Mouse (Mus musculus) C2C12 (cell line): Measurements from ENCODE around the gene Inpp5e. TPM values are rescaled to one million over a fixed set of nuclear protein-coding genes. Genes with fewer than 3 reads are reported as not detected.
A peak's percentile ranks its signal among the peaks of the same experiment; 100 is the strongest.

Source experiments
- H3K27me3 ChIP-seq: one replicate; pipeline ENCODE4 v1.6.1; 2011; ENCODE audit not compliant: control insufficient read depth, insufficient read depth, insufficient read length
- H3K36me3 ChIP-seq: one replicate; pipeline ENCODE4 v1.6.1; 2011; ENCODE audit not compliant: control insufficient read depth, insufficient read depth
- H3K4me3 ChIP-seq: one replicate; pipeline ENCODE4 v1.5.1; 2011; ENCODE audit warnings: mild to moderate bottlenecking, control low read depth; ENCODE audit not compliant: poor library complexity, insufficient read depth, severe bottlenecking
- H3K79me2 ChIP-seq: one replicate; pipeline ENCODE4 v1.6.1; 2011; ENCODE audit not compliant: control insufficient read depth, insufficient read depth
- H3K79me3 ChIP-seq: one replicate; pipeline ENCODE4 v1.6.1; 2011; ENCODE audit warnings: low read depth, control low read depth
- H3ac ChIP-seq: one replicate; pipeline ENCODE3; 2011; ENCODE audit warnings: low read depth; ENCODE audit not compliant: control insufficient read depth, insufficient read length
- CEBPB ChIP-seq: IDR thresholded peaks from one replicate; pipeline ENCODE4 v1.6.1; 2011; ENCODE audit warnings: low read depth, mild to moderate bottlenecking, control low read depth, moderate library complexity
- CTCF ChIP-seq: IDR thresholded peaks from one replicate; pipeline ENCODE4 v1.5.1; 2011; ENCODE audit not compliant: control insufficient read depth, insufficient read depth, insufficient read length
- FOSL1 ChIP-seq: IDR thresholded peaks from one replicate; pipeline ENCODE4 v1.8.0; 2011; ENCODE audit warnings: mild to moderate bottlenecking, low read length; ENCODE audit not compliant: poor library complexity, insufficient read depth, severe bottlenecking
- MAX ChIP-seq: IDR thresholded peaks from one replicate; pipeline ENCODE4 v1.6.1; 2011; ENCODE audit warnings: mild to moderate bottlenecking, control low read depth
- MYOD1 ChIP-seq: IDR thresholded peaks from one replicate; pipeline ENCODE4 v1.6.1; 2011; ENCODE audit warnings: low read depth; ENCODE audit not compliant: control insufficient read depth, insufficient read length
- MYOG ChIP-seq: IDR thresholded peaks from one replicate; pipeline ENCODE4 v1.6.1; 2011; ENCODE audit not compliant: control insufficient read depth, insufficient read length; ENCODE audit errors: extremely low read depth
- USF1 ChIP-seq: IDR thresholded peaks from one replicate; pipeline ENCODE4 v1.6.1; 2011; ENCODE audit warnings: low read depth, mild to moderate bottlenecking, control low read depth, moderate library complexity
- long read RNA-seq, 2 experiments: library from polyadenylated mRNA; unstranded; transcript quantifications; one replicate each; pipeline ENCODE4 v2.0.0; 2019 to 2020
- polyA plus RNA-seq: library from polyadenylated mRNA; unstranded; fragments of >200 nt; fragmentation: generic; extraction: Trizol; gene quantifications from one replicate; pipeline ENCODE4 v1.2.1, GENCODE M21; 2012; ENCODE audit warnings: missing spikeins

Gene Inpp5e
- polyA plus RNA-seq = 8.3 TPM
- long read RNA-seq, experiment 1, full-length matches to known transcripts = 7 of 11 reads
- long read RNA-seq, experiment 1, partial matches to known transcripts = 1 of 11 reads
- long read RNA-seq, experiment 1, other reads (novel, unspliced or antisense) = 3 of 11 reads
- long read RNA-seq, experiment 2, full-length matches to known transcripts = 23 of 40 reads
- long read RNA-seq, experiment 2, partial matches to known transcripts = 5 of 40 reads
- long read RNA-seq, experiment 2, other reads (novel, unspliced or antisense) = 12 of 40 reads

DNA sequence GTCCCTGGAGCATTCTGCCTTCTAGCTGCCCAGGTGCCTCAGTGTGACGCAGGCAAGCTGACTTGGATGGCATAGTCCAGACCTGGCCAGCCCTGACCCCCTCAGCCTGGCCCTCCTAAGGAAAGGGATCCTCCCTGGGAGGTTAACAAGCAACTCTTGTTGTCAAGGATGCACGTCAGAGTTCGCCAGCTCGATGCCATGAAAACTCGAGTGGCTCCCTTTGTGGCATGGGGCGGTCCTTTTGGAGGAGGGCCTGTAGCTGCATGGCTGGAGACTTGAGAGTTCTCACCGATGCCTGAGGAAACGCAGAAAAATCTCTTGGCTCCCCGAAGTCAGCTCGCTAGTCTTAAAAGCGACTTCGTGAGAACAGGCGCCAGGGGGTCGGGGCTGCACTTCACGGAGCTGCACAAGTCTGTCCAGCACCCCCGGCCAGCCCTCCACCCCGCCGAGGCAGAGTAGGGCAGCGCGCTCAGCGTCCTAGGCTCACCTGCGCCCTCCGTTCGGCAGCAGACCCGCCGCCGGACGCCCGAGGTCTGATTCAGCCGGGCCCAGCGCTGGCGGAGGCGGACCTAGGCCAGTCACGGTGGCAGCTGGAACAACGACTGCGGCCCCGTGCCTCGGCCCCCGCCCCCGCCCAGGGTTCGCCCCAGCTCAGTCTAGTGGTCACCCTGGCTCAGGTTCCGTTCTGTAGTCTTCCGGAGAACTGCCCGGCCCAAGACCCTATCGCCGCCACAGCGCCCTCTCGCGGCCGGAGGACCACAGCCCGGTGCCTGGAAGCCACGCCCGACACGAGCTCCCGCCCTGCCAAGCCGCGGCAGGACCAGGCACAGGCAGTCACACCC lies at the start of gene Inpp5e:
TSS of gene Inpp5e (minus strand) at position 689 of the 842 bp plus-strand sequence.
- TF ChIP-seq CTCF (peak; percentile 99), USF1 (no peak), CEBPB (no peak), FOSL1 (no peak), MYOD1 (no peak)
- peak within 1 kb of the TSS; percentile 90 for H3ac ChIP-seq
- peaks cover 42% of the 10 kb centered on the region for H3K79me2 ChIP-seq
- no peaks in the 10 kb centered on the region for H3K27me3 ChIP-seq
- peaks cover 11% of the 10 kb centered on the region for H3K79me3 ChIP-seq
- peak within 1 kb of the TSS; percentile 75 for H3K4me3 ChIP-seq
- H3K36me3 ChIP-seq = peaks cover 23% of the 10 kb centered on the region

DNA sequence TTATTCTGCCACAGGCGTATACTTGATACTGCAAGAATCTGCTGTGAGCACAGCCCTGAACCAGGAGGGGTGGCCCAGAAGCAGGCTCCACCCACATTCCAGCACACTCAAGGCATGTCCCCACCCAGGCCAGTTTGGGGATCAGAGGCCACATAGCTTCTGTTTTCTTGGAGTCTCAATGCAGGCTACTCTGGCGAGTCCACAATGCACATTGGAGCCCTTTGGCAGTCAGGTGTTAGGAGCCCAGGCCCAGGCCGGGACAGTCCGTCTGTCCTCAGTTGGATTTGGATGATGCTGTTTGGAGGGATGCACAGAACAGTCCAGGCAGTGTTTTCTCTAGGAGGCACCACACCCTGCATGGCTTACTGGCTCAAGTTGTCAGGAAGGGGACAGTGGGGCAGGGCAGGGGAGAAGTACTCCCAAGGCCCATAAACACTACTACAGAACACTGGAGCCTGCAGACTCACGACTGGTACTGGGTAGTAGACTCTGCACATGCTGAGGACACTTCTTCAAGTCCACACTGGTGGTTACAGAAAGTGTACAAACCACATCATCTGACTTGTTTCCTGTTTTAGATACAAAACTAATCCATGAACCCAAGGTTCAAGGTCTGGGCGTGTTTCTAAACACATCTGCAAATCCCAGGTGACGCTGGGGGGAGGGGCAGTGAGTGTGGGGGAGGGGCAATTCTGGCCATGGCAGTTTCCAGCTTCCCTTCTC lies 49.6 kb upstream of the Inpp5e start:
- peaks cover 14% of the 10 kb centered on the region for H3K36me3 ChIP-seq
- H3K79me3 ChIP-seq = no peaks in the 10 kb centered on the region
- no peak for TF ChIP-seq CEBPB
- no peak for TF ChIP-seq CTCF
- no peak for TF ChIP-seq MAX
- TF ChIP-seq USF1 = no peak

DNA sequence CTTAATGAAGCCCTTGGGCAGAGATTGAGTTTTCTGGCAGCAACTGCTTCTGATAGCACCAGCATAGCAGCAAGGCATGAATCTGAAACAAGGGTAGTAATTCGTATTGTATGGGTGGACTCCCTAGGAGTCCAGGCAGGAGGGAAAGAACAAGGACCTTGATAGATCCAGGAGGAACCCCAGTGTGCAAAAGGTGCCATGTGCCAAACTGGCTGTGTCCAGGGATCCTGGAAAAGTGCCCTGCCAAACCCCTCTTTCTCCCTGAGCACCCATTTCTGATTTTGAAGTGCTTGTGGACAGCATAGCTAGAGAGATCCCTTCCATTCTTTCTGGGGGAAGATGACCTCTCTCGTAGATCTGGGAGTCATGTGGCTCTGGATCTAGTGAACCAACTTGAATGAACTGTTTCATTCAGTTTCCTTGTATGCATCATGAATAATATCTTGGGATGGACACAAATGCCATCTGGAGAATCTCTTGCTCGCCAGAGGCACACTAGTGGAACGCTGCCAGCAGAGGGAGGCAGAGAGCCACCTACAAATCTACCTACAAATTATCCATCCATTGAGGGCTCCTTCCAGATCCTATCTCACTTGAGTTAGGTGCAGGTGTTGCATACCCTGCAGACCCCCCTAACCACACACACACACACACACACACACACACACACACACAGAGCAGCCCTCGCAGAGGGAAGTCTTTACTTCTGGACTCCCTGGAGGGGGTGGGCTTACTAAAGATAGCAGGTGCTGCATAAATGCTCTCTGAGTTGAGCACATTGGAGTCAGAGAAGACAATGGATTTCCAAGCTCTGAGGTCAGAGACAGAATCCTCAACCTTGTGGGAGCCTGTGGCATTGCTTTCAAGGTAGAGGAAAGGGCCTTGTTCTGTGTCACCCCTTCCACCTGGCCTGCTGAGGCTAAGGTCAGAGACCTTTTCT lies 40.4 kb upstream of the Inpp5e start:
- Histone ChIP-seq H3ac (no peak overlapping the region), H3K79me2 (peaks cover 28% of the 10 kb centered on the region), H3K79me3 (peaks cover 3% of the 10 kb centered on the region), H3K4me3 (no peak overlapping the region), H3K27me3 (no peaks in the 10 kb centered on the region), H3K36me3 (peaks cover 5% of the 10 kb centered on the region)
- TF ChIP-seq CTCF (peak; percentile 61), CEBPB (no peak), MAX (no peak)

More for the DNA sequence above, 49.6 kb upstream of the Inpp5e start:
- no peaks in the 10 kb centered on the region for H3K27me3 ChIP-seq
- H3K4me3 ChIP-seq = no peak overlapping the region
- no peak overlapping the region for H3ac ChIP-seq
- no peaks in the 10 kb centered on the region for H3K79me2 ChIP-seq

DNA sequence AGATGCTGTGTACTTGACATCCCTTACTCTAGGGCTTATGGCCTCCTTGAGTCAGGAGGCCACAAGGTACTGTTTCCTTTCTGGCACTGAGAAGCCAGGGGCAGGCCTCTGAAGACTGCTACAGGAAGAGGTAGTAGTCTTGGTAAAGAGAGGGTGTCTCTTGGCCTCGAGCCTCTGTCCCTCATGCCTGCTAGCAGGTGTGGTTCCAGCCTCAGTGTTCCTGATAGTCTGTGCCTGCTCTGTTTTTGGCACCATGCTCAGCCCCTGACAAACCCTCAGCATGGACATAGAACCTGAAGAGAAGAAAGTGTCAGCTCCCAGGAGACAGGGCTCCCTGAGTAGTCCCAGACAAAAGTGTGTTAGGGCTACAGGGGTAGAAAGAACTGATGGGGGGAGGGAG lies 38.4 kb upstream of the Inpp5e start:
- no peak overlapping the region for H3ac ChIP-seq
- H3K27me3 ChIP-seq = no peaks in the 10 kb centered on the region
- peaks cover 19% of the 10 kb centered on the region for H3K79me3 ChIP-seq
- TF ChIP-seq USF1 = no peak
- no peak for TF ChIP-seq MYOD1
- TF ChIP-seq FOSL1 = no peak
- no peak for TF ChIP-seq MAX
- no peak for TF ChIP-seq CEBPB
- no peak for TF ChIP-seq CTCF
- TF ChIP-seq MYOG = no peak
- peaks cover 47% of the 10 kb centered on the region for H3K79me2 ChIP-seq
- H3K36me3 ChIP-seq = peaks cover 5% of the 10 kb centered on the region
- no peak overlapping the region for H3K4me3 ChIP-seq

- H3K79me2 ChIP-seq = peaks cover 55% of the 10 kb centered on the region
- TF ChIP-seq MYOG (no peak), MYOD1 (no peak), CTCF (no peak)
Observed at GRCm38 (mm10) chr2:26446671-26447070, 37.7 kb upstream of the Inpp5e start.

More at GRCm38 (mm10) chr2:26446671-26447070, 37.7 kb upstream of the Inpp5e start:
- Histone ChIP-seq H3ac (peak overlapping the region; percentile 53), H3K79me3 (peaks cover 21% of the 10 kb centered on the region), H3K36me3 (peaks cover 11% of the 10 kb centered on the region), H3K27me3 (no peaks in the 10 kb centered on the region), H3K4me3 (peak overlapping the region; percentile 74)
